Mouse (Mus musculus) lung, postnatal 25 days (tissue): ENCODE measurements around the gene Prp2.
"Not testable (repeated sequence)": the region's sequence is repeated elsewhere in the genome, so short reads cannot be mapped to it uniquely, and the experiment has no call there.

Source experiments
- DNase-seq: peaks from one replicate; pipeline ENCODE4 v3.0.0; 2022; ENCODE audit warnings: low spot score

Gene Prp2

DNA sequence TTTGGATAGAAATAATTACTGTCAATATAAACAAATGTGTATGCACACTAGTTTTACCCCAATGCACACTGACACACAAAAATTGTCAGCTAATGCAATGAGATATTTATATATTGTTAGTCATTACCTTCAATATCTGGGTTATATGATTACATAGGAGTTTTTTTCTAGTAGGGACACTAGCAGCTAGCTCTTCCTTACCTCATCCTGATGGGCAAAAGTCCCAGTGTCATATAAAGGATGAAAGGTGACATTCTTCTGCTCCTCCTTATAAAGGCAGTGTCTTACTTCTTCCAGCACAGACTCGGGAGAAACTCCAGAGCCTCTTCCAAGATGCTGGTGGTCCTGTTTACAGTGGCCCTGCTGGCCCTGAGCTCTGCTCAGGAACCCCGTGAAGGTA, at the start of gene Prp2:
Prp2 (plus strand) TSS at position 301 of the 400 bp plus-strand sequence.
- not testable (repeated sequence) for DNase-seq

- not testable (repeated sequence) for DNase-seq
Observed at GRCm38 (mm10) chr6:132569509-132569908, 26.2 kb upstream of the Prp2 start, which contains the start of gene Prh1. Gene Prh1, plus strand, starts transcription at chr6:132569809.

DNA sequence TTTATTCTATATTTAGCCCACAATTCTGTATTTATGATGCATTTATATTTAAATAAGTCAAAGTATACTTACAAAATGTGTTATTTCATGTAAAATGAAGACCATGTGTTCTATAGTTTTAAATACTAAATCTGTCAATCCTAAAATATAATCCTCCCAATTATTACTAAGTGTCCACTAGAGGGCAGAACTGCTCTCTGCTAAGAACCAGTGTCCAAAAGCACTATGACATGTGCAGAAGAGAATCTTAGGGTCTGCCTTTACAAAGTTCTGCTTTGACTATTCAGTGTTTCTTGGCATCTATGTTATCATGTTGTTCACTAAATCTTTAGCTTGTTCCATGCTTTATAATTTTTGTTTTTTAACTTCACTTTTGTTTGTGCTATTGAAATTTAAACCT, 53.7 kb downstream of the Prp2 start:
- no peak for DNase-seq
